Mouse (Mus musculus) liver, adult 2 months (tissue): ENCODE measurements around the gene Zcchc14. TPM values are rescaled to one million over a fixed set of nuclear protein-coding genes. Genes with fewer than 3 reads are reported as not detected.
"Not testable (repeated sequence)": the region's sequence is repeated elsewhere in the genome, so short reads cannot be mapped to it uniquely, and the experiment has no call there.

Experiments
- DNase-seq: peaks from one replicate; pipeline ENCODE4 v3.0.0-alpha.2; 2011; ENCODE audit warnings: low read depth, low spot score; ENCODE audit errors: extremely low read depth
- H3K27ac ChIP-seq: fragments of 200-500 bp; replicated peaks from 2 replicates; pipeline ENCODE4 v1.5.1; 2012; ENCODE audit warnings: low read depth, mild to moderate bottlenecking, control low read depth, inconsistent platforms, low read length; ENCODE audit not compliant: insufficient read depth
- H3K27me3 ChIP-seq: fragments of 200-500 bp; 2 replicates; pipeline ENCODE4 v1.6.1; 2012; ENCODE audit warnings: mild to moderate bottlenecking, moderate library complexity, low read length, inconsistent platforms; ENCODE audit not compliant: control insufficient read depth, insufficient read depth
- H3K36me3 ChIP-seq: fragments of 200-500 bp; 2 replicates; pipeline ENCODE4 v1.6.1; 2012; ENCODE audit warnings: low read length, inconsistent platforms; ENCODE audit not compliant: control insufficient read depth, insufficient read depth
- H3K4me1 ChIP-seq: fragments of 200-500 bp; 2 replicates; pipeline ENCODE4 v1.6.1; 2011; ENCODE audit warnings: low read length; ENCODE audit not compliant: control insufficient read depth, insufficient read depth
- H3K4me3 ChIP-seq: fragments of 200-500 bp; 2 replicates; pipeline ENCODE4 v1.5.1; 2011; ENCODE audit warnings: low read depth, mild to moderate bottlenecking, control low read depth, low read length, moderate library complexity; ENCODE audit not compliant: insufficient read depth
- H3K79me2 ChIP-seq: fragments of 200-500 bp; 2 replicates; pipeline ENCODE4 v1.6.1; 2012; ENCODE audit warnings: inconsistent platforms, mild to moderate bottlenecking, low read length, moderate library complexity; ENCODE audit not compliant: control insufficient read depth, insufficient read depth
- H3K9ac ChIP-seq: fragments of 200-500 bp; 2 replicates; pipeline ENCODE4 v1.6.1; 2012; ENCODE audit warnings: low read depth, mild to moderate bottlenecking, control low read depth, inconsistent platforms, low read length
- CTCF ChIP-seq: fragments of 200-500 bp; IDR thresholded peaks from 2 replicates; pipeline ENCODE4 v1.5.1; 2011; ENCODE audit warnings: low read depth, low read length, control low read depth
- POLR2A ChIP-seq: fragments of 200-500 bp; IDR thresholded peaks from 2 replicates; pipeline ENCODE4 v1.6.1; 2011; ENCODE audit warnings: low read length, control low read depth; ENCODE audit not compliant: insufficient read depth; ENCODE audit errors: extremely low read depth
- WGBS: fragments of 180-500 bp; shearing (Covaris S2); methylation state at CpG from one replicate; pipeline ENCODE4 v1.1.7; 2018; 5-methylcytosine and 5-hydroxymethylcytosine counted together
- polyA plus RNA-seq: library from polyadenylated mRNA; depleted of rRNA; stranded (reverse); fragments of >200 nt; gene quantifications from 2 replicates; pipeline ENCODE4 v1.2.3, GENCODE M21; 2012
- total RNA-seq: library from RNA; depleted of rRNA; stranded (reverse); fragments of >200 nt; gene quantifications from 2 replicates; pipeline ENCODE4 v1.2.3, GENCODE M21; 2014

Zcchc14 gene
- total and polyA plus RNA-seq, 2 experiments: 9.2 to 15.6 TPM

GRCm38 (mm10) chr8:121673917-121674316 lies 21.2 kb upstream of the Zcchc14 start:
- 81% methylated on average over 5 of the region's 5 CpGs for WGBS
- Histone ChIP-seq H3K27ac (no peak overlapping the region), H3K36me3 (no peaks in the 10 kb centered on the region), H3K4me3 (no peak overlapping the region), H3K27me3 (no peaks in the 10 kb centered on the region), H3K4me1 (no peaks in the 10 kb centered on the region), H3K9ac (no peak overlapping the region), H3K79me2 (no peaks in the 10 kb centered on the region)
- TF ChIP-seq CTCF (no peak), POLR2A (no peak)
- peak; percentile 48 for DNase-seq

DNA sequence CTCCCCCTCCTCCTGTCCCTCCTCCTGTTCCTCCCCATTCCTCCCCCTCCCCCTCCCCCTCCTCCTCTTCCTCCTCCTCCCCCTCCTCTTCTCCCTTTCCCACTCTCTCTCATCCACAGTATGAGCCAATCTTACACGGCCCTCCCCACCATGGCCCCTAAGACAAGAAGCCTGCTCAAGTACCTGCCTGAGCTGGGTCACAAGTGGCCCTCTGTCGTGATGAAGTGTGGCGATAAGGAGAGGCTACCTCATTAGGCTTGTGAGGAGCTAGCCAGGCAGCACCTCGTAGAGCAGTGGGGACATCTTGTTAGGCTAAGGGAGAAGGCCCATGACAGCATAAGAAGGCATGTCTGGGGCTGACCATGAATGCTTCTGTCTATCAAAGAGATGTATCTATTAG lies 20.5 kb upstream of the Zcchc14 start:
- no peak overlapping the region for H3K4me3 ChIP-seq
- no peaks in the 10 kb centered on the region for H3K27me3 ChIP-seq
- DNase-seq: no peak
- 74% methylated on average over 4 of the region's 4 CpGs for WGBS
- no peaks in the 10 kb centered on the region for H3K79me2 ChIP-seq
- no peaks in the 10 kb centered on the region for H3K36me3 ChIP-seq
- no peaks in the 10 kb centered on the region for H3K4me1 ChIP-seq
- no peak overlapping the region for H3K27ac ChIP-seq
- H3K9ac ChIP-seq: no peak overlapping the region
- TF ChIP-seq POLR2A (no peak), CTCF (no peak)

GRCm38 (mm10) chr8:121669208-121669607 lies 16.5 kb upstream of the Zcchc14 start:
- H3K4me1 ChIP-seq: peaks cover 3% of the 10 kb centered on the region; the same call in 1 of the 2 replicates
- TF ChIP-seq POLR2A (no peak), CTCF (no peak)
- no peaks in the 10 kb centered on the region for H3K79me2 ChIP-seq
- no peak overlapping the region for H3K27ac ChIP-seq
- WGBS: 55% methylated on average over 8 of the region's 8 CpGs
- H3K4me3 ChIP-seq: no peak overlapping the region
- DNase-seq: no peak
- no peak overlapping the region for H3K9ac ChIP-seq
- H3K27me3 ChIP-seq: no peaks in the 10 kb centered on the region
- H3K36me3 ChIP-seq: no peaks in the 10 kb centered on the region

GRCm38 (mm10) chr8:121668553-121668952 lies 15.9 kb upstream of the Zcchc14 start:
- DNase-seq: no peak
- 83% methylated on average over 6 of the region's 6 CpGs for WGBS
- no peaks in the 10 kb centered on the region for H3K36me3 ChIP-seq

GRCm38 (mm10) chr8:121667936-121668500 lies 15.3 kb upstream of the Zcchc14 start:
- not testable (repeated sequence) for H3K79me2 ChIP-seq, H3K9ac ChIP-seq, H3K27me3 ChIP-seq

More at GRCm38 (mm10) chr8:121668553-121668952, 15.9 kb upstream of the Zcchc14 start:
- H3K79me2 ChIP-seq: no peaks in the 10 kb centered on the region
- TF ChIP-seq POLR2A (no peak), CTCF (no peak)
- peaks cover 3% of the 10 kb centered on the region; the same call in 1 of the 2 replicates for H3K4me1 ChIP-seq
- H3K4me3 ChIP-seq: no peak overlapping the region
- H3K27me3 ChIP-seq: no peaks in the 10 kb centered on the region
- no peak overlapping the region for H3K9ac ChIP-seq
- no peak overlapping the region for H3K27ac ChIP-seq

DNA sequence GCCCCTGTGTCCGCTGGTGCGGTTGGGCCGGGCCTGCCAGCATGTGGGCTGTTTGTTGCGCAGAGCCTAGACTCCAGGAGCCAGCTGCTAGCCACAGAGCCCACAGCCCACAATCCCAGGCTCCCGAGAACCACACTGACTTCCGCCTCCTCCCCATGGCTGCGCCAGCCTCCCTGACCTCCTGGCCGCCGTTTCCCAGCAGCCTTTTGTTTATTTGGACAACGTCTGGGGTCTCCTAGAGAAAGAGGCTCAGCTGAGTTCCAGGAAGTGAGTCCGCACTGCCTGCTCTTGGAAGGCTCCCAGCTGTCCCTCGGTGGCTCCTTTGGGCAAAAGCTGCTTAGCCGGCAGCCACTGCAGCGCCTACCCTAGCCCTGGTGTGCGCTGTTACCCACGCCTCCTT lies 12.6 kb upstream of the Zcchc14 start:
- Histone ChIP-seq H3K79me2 (no peaks in the 10 kb centered on the region), H3K27ac (peak overlapping the region; percentile 26), H3K4me3 (peak overlapping the region; percentile 30; the same call in 1 of the 2 replicates), H3K36me3 (no peaks in the 10 kb centered on the region), H3K27me3 (no peaks in the 10 kb centered on the region), H3K4me1 (peaks cover 9% of the 10 kb centered on the region; the same call in 1 of the 2 replicates), H3K9ac (peak overlapping the region; percentile 16)
- no peak for TF ChIP-seq CTCF
- no peak for TF ChIP-seq POLR2A
- DNase-seq: no peak
- WGBS: 6% methylated on average over 16 of the region's 16 CpGs

More at GRCm38 (mm10) chr8:121667936-121668500, 15.3 kb upstream of the Zcchc14 start:
- H3K4me1 ChIP-seq, H3K4me3 ChIP-seq, H3K27ac ChIP-seq, DNase-seq, H3K36me3 ChIP-seq: not testable (repeated sequence)
- WGBS: 91% methylated on average over 9 of the region's 9 CpGs
